Mouse (Mus musculus): ENCODE results near the gene Slc6a1. TPM values are rescaled to one million over a fixed set of nuclear protein-coding genes. Genes with fewer than 3 reads are reported as not detected.
A peak's percentile ranks its signal among the peaks of the same experiment; 100 is the strongest.

Gene Slc6a1
- 0.13 TPM in 1 of 2 replicates, not detected in the other for total RNA-seq (2014; rRNA removed)
- 0.06 and 0.07 TPM in 2 replicates for polyA plus RNA-seq (2012; rRNA removed)

- Histone ChIP-seq H3K27me3 (ENCODE audit: control insufficient read depth, insufficient read depth, low read length) (peaks cover 4% of the 10 kb centered on the region; the same call in 1 of the 2 replicates), H3K79me2 (ENCODE audit: control insufficient read depth, insufficient read depth, low read length) (no peaks in the 10 kb centered on the region), H3K36me3 (ENCODE audit: control insufficient read depth, insufficient read depth, low read length) (no peaks in the 10 kb centered on the region), H3K4me1 (ENCODE audit: control insufficient read depth, insufficient read depth, low read length) (no peaks in the 10 kb centered on the region), H3K9ac (ENCODE audit: low read depth, low read length) (no peak within 1 kb of the TSS), H3K4me3 (ENCODE audit: insufficient read depth, low read depth, low read length) (no peak within 1 kb of the TSS), H3K27ac (replicated peaks; ENCODE audit: insufficient read depth, low read depth, low read length) (no peak within 1 kb of the TSS)
- WGBS = 5% methylated on average over 51 of the region's 51 CpGs
- DNase-seq (ENCODE audit: extremely low read depth, low read depth, low spot score) = no peak
- TF ChIP-seq CTCF (IDR thresholded peaks at IDR 0.05; ENCODE audit: low read depth, low read length) (no peak), POLR2A (IDR thresholded peaks at IDR 0.05; ENCODE audit: extremely low read depth, insufficient read depth, low read length) (no peak)
Measured at GRCm38 (mm10) chr6:114282469-114283277, at the start of gene Slc6a1. Gene Slc6a1 (plus strand): TSS chr6:114282635.

GRCm38 (mm10) chr6:114238892-114239644 is 43.4 kb upstream of the Slc6a1 start:
- TF ChIP-seq POLR2A (IDR thresholded peaks at IDR 0.05; ENCODE audit: extremely low read depth, insufficient read depth, low read length) (no peak), CTCF (IDR thresholded peaks at IDR 0.05; ENCODE audit: low read depth, low read length) (no peak)
- H3K4me1 ChIP-seq (ENCODE audit: control insufficient read depth, insufficient read depth, low read length) = no peaks in the 10 kb centered on the region
- no peak overlapping the region for H3K9ac ChIP-seq (ENCODE audit: low read depth, low read length)
- no peak overlapping the region for H3K27ac ChIP-seq (replicated peaks; ENCODE audit: insufficient read depth, low read depth, low read length)
- WGBS = 50% methylated on average over 6 of the region's 6 CpGs
- H3K27me3 ChIP-seq (ENCODE audit: control insufficient read depth, insufficient read depth, low read length) = no peaks in the 10 kb centered on the region
- H3K79me2 ChIP-seq (ENCODE audit: control insufficient read depth, insufficient read depth, low read length) = no peaks in the 10 kb centered on the region
- H3K36me3 ChIP-seq (ENCODE audit: control insufficient read depth, insufficient read depth, low read length) = no peaks in the 10 kb centered on the region
- H3K4me3 ChIP-seq (ENCODE audit: insufficient read depth, low read depth, low read length) = no peak overlapping the region
- no peak for DNase-seq (ENCODE audit: extremely low read depth, low read depth, low spot score)

- Histone ChIP-seq H3K4me1 (ENCODE audit: control insufficient read depth, insufficient read depth, low read length) (no peaks in the 10 kb centered on the region), H3K79me2 (ENCODE audit: control insufficient read depth, insufficient read depth, low read length) (no peaks in the 10 kb centered on the region), H3K4me3 (ENCODE audit: insufficient read depth, low read depth, low read length) (no peak overlapping the region), H3K9ac (ENCODE audit: low read depth, low read length) (no peak overlapping the region), H3K36me3 (ENCODE audit: control insufficient read depth, insufficient read depth, low read length) (no peaks in the 10 kb centered on the region), H3K27ac (replicated peaks; ENCODE audit: insufficient read depth, low read depth, low read length) (no peak overlapping the region), H3K27me3 (ENCODE audit: control insufficient read depth, insufficient read depth, low read length) (no peaks in the 10 kb centered on the region)
- 84% methylated on average over 11 of the region's 11 CpGs for WGBS
- no peak for DNase-seq (ENCODE audit: extremely low read depth, low read depth, low spot score)
- TF ChIP-seq CTCF (IDR thresholded peaks at IDR 0.05; ENCODE audit: low read depth, low read length) (no peak), POLR2A (IDR thresholded peaks at IDR 0.05; ENCODE audit: extremely low read depth, insufficient read depth, low read length) (no peak)
Measured at GRCm38 (mm10) chr6:114245665-114246064, 36.8 kb upstream of the Slc6a1 start.

- 7% methylated on average over 5 of the region's 5 CpGs for WGBS
- H3K27me3 ChIP-seq (ENCODE audit: control insufficient read depth, insufficient read depth, low read length) = no peaks in the 10 kb centered on the region
- H3K9ac ChIP-seq (ENCODE audit: low read depth, low read length) = no peak overlapping the region
Measured at GRCm38 (mm10) chr6:114250311-114250710, 32.1 kb upstream of the Slc6a1 start.

GRCm38 (mm10) chr6:114254927-114255326 is 27.5 kb upstream of the Slc6a1 start:
- no peaks in the 10 kb centered on the region for H3K36me3 ChIP-seq (ENCODE audit: control insufficient read depth, insufficient read depth, low read length)
- no peak overlapping the region for H3K27ac ChIP-seq (replicated peaks; ENCODE audit: insufficient read depth, low read depth, low read length)
- whole genome bisulfite sequencing = 81% methylated on average over 14 of the region's 14 CpGs
- H3K9ac ChIP-seq (ENCODE audit: low read depth, low read length) = no peak overlapping the region
- no peak for DNase-seq (ENCODE audit: extremely low read depth, low read depth, low spot score)
- peaks cover 7% of the 10 kb centered on the region for H3K4me1 ChIP-seq (ENCODE audit: control insufficient read depth, insufficient read depth, low read length)
- TF ChIP-seq CTCF (IDR thresholded peaks at IDR 0.05; ENCODE audit: low read depth, low read length) (no peak), POLR2A (IDR thresholded peaks at IDR 0.05; ENCODE audit: extremely low read depth, insufficient read depth, low read length) (no peak)
- H3K27me3 ChIP-seq (ENCODE audit: control insufficient read depth, insufficient read depth, low read length) = no peaks in the 10 kb centered on the region
- no peaks in the 10 kb centered on the region for H3K79me2 ChIP-seq (ENCODE audit: control insufficient read depth, insufficient read depth, low read length)
- no peak overlapping the region for H3K4me3 ChIP-seq (ENCODE audit: insufficient read depth, low read depth, low read length)

More at GRCm38 (mm10) chr6:114250311-114250710, 32.1 kb upstream of the Slc6a1 start:
- Histone ChIP-seq H3K79me2 (ENCODE audit: control insufficient read depth, insufficient read depth, low read length) (no peaks in the 10 kb centered on the region), H3K4me1 (ENCODE audit: control insufficient read depth, insufficient read depth, low read length) (no peaks in the 10 kb centered on the region), H3K36me3 (ENCODE audit: control insufficient read depth, insufficient read depth, low read length) (no peaks in the 10 kb centered on the region), H3K4me3 (ENCODE audit: insufficient read depth, low read depth, low read length) (no peak overlapping the region), H3K27ac (replicated peaks; ENCODE audit: insufficient read depth, low read depth, low read length) (no peak overlapping the region)
- peak; percentile 15 for DNase-seq (ENCODE audit: extremely low read depth, low read depth, low spot score)
- TF ChIP-seq CTCF (IDR thresholded peaks at IDR 0.05; ENCODE audit: low read depth, low read length) (peak; percentile 95), POLR2A (IDR thresholded peaks at IDR 0.05; ENCODE audit: extremely low read depth, insufficient read depth, low read length) (no peak)

All from liver, adult 2 months (tissue).